Mouse (Mus musculus): ENCODE results near the gene Ppp4r3b.

Ppp4r3b gene

DNA sequence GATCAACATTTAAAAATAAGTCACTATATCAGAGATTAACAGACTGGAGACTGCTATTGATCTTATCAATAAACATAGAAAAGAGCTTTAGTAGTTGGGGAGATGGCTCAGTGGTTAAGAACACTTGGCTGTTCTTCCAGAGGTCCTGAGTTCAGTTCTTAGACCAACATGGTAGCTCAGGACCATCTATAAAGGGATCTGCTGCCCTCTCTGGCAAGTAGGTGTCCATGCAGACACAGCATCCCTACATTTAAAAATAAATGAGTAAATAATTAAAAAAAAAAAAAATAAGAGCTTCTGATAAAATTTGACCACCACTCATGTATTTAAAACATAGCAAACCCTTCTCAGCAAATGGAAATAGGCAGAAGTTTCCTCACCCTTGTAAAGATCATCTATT lies 65.4 kb downstream of the Ppp4r3b start:
- no peak for DNase-seq (ENCODE audit: low spot score in 2 of 2)

DNA sequence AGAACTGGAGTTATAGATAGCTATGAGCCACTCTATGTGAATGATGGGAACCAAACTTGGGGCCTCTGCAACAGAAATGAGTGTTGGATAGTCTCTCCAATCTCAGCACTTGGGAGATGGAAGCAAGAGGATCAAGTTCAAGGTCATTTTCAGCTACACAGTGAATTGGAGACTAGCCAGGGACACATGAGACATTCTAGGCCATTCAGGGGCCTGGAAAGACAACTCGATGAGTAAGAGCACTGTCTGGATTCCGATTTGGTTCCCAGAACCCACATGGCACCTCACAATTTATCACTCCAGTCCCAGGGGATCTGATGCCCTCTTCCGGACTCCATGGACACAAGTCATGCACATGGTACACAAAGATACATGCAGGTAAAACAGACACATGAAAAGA lies 65.9 kb downstream of the Ppp4r3b start:
- DNase-seq (ENCODE audit: low spot score in 2 of 2), result no peak

DNA sequence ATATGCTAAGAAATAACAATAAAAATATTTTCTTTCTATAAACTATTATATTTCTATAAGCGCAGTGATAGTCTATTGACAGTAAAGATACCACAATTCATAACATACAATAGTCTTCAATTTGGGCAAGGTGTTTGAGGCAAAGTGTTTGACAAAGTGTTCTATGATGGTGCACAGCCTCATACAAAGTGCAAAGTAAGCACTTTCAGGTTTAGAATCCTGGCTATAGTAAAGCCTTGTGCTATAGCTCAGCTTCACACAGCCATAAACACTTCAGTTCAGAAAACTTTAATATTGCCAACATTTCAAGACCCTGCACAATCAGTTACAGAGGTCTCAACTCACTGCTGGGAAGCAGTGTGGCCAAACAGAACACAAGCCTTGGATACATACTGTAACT lies 66.7 kb downstream of the Ppp4r3b start:
- no peak for DNase-seq (ENCODE audit: low spot score in 2 of 2)

DNA sequence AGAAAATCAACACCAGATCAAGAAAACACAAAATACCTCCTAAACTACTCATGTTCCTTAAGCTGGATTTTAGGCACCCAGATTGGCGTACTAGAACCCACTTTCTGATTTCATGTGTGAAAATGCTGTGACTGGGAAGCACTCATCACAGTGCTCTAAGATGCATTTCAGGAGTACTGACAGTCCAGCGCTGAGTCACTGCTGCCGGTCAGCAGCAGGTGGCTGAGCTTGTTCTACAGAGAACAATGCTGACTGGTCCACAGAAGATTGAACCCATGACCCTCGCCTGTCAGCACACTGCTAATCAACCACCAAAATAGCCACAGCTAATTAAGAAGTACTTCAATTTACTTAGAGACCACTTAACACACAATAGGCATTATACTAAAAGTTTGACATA lies 69.3 kb downstream of the Ppp4r3b start:
- DNase-seq (ENCODE audit: low spot score in 2 of 2), result no peak

DNA sequence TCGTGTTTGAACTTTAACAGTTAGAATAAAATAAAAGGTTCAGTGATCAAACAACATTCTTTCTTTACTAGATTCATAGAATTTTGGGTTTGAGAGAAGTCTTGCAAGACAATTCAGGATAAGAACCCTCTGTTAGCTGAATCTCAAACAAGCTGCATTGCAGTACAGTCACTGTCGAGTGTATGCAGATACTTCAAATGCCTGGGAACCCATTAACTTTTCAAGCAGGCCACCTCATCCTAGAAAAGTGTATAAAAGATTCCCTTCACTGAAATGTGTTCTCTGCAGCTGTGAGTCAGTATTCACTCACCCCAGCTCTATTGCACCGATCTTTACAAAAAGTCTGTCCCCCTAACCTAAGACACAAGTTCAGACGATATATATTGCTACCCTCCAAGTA lies 73.3 kb downstream of the Ppp4r3b start:
- DNase-seq (ENCODE audit: low spot score in 2 of 2), result no peak

DNA sequence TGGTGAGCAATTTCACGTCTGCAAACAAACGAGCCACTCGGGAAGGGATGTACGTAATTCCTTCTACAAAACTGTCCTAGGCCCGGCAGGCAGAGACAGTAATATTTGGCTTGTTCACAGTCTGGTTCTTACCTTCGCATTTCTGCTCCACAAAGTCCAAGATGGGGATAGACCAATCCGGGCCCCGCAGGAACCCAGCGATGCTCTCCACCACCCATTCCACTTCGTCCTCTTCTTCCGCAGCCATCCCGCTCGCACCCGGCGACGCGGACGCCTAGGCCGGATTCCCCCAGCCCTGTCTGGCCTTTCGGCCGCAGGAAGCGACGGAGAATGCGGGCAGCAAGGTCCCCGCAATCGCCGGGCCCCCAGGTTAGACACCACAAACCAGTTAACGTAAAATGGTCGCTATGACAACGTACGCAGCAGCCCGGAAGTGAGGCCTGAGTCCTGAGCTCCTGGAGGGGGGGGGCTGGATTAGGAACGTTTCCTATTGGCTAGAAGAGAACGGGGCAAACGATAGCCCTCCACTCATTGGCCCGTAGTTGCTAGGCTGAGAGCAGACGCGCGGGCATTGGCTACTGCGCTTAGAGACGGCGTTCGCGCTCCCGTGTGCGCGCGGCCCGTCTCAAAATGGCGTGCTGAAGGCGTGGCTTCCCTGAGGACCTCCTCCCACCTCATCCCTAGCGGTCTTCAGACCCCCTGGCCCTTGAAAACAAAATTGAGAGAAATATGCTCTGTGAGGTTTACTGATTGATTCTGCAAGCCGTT lies 74.4 kb downstream of the Ppp4r3b start, which contains the start of gene Cfap36:
Gene Cfap36 (minus strand): TSS at position 527 of the 768 bp plus-strand sequence.
- DNase-seq (ENCODE audit: low spot score in 2 of 2), result peak; percentile 89 to 94

DNA sequence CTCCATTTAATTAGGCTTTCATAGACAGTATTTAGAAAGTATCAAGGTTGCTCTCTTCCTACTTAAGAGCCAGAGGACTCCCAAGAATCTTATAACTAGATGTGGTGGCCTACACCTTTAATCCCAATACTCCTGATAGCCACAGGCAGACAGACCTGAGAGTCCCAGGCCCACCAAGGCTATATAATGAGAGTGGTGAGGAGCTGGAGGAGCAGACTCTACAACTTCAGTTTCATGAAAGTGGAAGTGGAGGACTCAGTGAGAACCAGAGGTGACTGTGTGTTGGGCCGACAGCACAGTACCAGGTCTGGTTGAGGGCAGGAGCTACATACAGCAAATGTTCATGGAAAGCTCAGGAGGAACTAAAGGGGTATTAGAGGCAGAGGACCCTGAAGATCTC lies 75.0 kb downstream of the Ppp4r3b start:
- DNase-seq (ENCODE audit: low spot score in 2 of 2), result no peak

DNA sequence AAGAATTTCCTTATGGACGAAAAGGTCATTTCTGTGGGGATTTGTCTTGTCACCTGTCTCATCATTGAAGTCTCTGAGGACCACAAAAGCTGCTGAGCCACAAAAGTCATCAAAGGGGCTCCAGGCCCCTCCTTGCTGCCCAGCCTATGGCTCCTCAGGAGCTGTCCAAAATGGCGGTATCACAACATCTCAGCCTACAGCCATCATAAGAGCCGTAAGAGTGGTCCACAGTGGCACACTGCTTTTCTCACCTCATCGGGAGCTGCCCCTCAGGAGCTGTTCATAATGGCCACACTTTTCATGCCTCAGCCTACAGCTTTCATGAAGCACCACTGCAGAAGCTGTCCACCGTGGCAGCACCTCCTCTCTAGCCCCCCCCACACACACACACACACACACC lies 75.7 kb downstream of the Ppp4r3b start:
- no peak for DNase-seq (ENCODE audit: low spot score in 2 of 2)

DNA sequence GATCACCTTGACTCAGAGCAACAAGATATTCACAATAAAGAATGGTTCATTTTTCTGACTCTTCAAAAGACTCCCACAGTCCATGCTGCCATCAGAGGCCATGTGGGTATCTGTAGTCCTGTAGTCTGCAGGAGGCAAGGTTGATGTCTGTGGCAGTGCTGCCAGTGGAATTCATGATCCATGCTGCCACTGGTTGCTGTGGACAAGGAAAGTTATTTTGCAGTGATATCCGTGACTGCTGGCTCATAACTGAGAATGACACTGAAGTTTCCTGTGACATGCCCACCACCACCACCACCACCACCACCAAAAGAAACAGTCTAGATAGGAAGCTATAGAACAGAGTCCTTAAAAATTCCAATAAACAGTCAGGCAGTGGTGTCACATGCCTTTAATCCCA lies 82.0 kb downstream of the Ppp4r3b start:
- no peak for DNase-seq (ENCODE audit: low spot score in 2 of 2)

DNA sequence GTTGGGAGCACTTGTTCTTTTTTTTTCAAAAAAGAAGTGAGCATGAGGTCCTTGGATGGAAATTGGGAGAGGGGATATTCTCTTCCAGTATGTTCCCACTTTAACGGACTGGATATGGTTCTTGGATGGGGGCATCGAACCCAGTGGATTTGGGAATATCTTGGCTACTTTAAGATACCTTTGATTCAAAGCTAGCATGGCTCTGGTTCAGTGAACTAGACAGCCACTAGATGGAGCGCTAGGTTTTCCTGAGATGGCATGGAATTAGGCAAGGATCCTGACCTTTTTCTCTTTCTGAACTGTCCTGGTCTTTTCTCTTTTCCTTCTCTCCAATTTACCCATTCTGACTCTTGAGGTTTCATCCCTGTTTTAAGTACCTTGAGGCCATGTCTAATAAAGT lies 95.1 kb downstream of the Ppp4r3b start:
- DNase-seq (ENCODE audit: low spot score in 2 of 2), result peak in 1 of 2 experiments; percentile 40
